Mouse (Mus musculus): ENCODE measurements at regions not wholly inside any gene's neighbourhood (a gene's known extent, or its start where the extent isn't known, plus 50 kb on each side); places are given as distances from the start of the nearest gene placed in this dataset.

DNA sequence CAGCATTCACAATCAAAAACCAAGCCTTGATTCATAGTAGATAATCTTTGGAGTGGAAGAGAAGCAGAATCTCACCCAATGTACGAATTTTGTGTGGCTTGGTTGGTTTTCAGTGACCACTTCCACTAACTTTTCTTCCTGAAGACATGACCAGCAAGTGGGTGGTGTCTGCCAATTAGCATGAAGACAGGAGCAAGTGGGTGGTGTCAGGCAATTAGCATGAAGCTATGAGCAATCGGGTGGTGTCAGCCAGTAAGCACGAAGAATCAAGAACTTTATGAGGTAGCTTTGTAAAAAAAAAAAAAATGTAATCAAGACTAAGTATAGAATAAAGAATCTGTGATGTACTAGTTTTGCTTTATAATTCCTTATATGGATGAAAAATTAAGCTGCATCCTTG lies 2319.2 kb upstream of the Gm7489 start:
- no peak for DNase-seq (ENCODE audit: inconsistent ontology term)

DNA sequence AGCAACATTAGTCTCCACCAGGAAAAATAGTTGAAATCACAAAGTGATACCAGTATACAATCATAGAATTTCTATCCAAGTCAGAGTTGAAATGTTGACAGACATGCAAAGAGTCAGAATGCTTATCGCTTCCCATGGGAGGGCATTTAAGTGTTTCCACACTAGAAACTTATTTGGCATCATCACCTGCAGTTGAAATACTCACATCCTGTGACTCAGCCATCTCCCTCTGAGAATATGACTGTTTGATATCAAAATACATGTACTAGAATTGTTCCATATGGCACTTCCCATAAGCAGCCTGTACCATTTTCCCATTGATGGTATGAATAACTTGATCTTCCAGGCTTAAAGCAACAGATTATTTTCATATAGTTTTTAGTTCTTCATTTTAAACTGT lies 2314.1 kb upstream of the Gm7489 start:
- no peak for DNase-seq (ENCODE audit: inconsistent ontology term)

DNA sequence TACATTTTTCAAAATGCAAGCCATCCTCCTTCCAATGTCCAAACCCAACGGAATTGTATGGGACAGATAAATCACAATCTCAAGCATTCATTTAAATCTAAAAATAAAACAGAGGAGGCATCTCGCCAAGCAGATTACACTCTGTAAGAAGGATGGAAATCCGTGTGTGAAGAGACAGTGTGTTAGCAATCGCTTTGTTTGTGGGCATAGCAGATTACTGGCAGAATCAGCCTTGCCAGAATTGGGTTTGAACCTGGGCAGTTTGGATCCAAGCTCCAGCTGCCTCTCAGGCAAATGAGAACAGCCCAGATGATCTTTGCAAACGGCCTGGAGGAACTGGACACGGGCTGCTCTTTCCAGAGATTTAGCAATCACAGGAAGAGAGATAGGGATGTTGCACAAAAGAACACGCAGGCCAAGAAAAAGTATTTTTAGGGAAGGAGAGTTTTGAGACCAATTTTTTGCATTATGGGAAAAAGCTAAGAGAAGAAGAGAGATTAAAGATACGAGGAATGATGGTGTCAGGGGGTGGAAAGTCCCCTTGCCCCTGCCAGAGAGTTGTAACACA lies 2310.1 kb upstream of the Gm7489 start:
- no peak for DNase-seq (ENCODE audit: inconsistent ontology term)

DNA sequence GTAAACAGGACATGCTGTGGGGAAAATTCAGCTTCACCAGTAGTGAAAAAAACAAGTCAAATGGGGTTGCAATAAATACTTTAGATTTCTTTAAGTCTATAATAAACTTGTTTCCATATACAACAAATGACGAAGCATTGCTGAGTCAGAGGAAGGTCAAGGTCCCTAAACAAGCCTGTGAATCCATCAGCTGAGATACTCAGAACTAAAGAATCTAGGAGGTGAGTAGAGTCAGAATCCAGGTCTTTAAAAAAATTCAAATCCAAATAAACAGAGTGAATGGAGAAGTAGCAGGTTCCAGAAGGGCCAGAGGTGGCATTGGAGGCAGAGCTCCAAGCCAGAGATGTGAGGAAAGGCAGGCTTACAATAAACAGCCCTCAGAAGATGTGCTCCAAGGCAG lies 2301.1 kb upstream of the Gm7489 start:
- no peak for DNase-seq (ENCODE audit: inconsistent ontology term)

DNA sequence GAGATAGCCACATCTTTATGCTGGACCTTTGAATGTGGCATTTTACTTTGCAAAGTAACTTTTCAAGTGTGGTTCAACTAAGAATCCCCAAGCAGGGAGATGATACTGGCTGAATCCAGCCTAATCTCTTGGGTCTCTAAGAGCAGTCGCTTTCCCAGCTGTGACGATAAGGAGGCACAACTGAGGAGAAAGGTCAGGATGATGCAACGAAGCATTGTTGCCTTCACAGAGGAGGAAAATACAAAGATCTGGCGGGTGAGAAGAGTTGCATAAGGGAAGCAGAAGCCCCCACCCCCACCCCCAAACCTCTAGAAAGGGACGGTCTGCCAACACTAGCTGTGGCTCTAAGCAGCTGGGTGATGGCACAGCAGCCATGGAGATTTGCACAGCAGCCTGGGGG lies 2298.6 kb upstream of the Gm7489 start:
- no peak for DNase-seq (ENCODE audit: inconsistent ontology term)

DNA sequence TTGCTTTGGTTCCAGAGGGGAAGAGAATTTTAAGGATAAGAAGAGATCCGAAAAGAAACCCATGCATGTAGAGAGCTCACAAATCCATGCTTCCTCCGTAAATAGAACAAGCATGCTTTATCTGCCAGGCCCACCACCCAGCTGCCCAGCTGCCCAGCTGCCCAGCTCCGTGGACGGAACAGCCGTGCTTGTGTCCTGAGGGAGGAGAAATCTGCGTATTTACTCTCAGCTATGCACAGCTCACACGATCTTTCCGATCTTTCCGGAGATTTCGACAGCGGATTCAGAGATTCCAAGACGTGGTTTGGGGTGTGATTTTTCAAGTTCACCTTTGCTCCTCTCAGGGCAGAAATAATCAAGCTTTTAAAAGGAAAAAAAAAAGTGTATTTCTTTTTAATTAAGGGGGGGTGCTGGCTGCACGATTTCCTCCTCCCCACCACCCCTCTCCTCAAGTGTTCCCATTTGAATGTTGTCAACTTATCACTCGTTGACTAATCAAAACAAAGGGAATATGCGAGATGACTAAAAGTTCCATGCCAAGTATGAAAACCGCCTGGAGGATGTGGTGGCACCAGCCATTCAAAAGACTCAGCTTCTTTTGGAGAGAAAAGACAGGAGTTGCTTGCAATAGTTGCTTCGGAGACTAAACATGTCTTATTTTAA lies 2293.2 kb upstream of the Gm7489 start:
- DNase-seq (ENCODE audit: inconsistent ontology term) = peak; percentile 10

DNA sequence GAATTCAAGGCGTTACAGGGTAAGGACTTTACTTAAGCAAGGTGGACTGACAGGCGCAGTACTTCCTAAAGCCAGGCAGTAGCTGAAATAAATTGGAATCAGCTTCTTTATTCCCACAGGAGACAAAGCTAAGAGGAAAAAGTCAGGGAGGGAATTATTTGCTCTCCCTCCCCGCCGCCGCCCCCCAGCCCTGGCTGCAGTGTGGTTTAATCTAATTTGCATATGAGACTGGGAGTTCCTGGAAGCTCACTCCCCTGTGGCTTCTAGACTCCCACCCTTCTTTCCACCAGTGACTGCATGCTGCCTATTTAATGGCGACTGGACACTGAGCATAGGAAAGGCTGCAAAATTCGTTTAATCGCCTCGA lies 2292.7 kb upstream of the Gm7489 start:
- peak; percentile 65 for DNase-seq (ENCODE audit: inconsistent ontology term)

DNA sequence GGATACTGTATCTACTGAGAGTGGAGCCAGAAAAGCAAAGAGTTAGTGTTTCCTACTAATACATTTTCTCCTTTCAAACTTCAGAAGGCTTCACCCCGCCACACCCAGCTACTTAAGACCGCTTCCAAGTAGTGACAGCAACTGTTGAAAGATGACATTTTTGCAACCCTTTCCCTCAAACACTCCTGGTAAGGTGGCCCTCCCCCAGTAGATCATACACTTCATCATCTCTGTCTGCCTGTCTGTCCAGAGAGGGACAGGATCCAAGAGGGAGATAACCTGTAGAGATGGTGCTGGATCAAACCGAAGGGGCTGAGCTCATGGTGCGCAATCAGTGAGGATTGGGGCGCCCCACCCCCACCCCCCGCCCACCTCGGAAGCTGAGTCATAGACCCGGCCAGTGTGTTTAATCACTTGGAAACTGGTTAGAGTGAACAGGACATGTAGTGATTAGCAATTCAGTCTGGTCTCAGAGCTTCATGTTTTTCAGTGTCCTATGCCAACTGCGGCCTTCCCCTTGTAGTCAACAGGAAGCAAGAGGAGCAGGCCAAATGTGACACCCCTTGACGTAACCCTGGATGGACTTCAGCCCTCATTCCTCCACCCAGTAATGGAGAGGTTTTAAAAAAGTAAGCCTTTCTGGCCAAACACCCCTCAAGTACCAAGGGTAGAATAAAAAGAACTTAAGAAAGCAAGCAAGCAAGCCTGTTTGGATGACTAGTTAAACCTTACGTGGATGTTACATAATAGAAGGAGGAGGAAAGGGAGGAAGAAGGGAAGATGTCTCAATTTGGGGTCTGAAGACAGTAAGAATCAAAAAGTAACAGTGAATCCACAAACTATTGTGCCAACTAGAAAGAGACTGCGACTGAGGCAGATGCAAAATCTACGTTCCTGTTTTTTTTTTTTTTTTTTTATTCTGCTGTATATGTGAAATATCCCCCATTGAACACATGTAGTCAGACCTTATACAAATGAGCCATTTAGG lies 2291.9 kb upstream of the Gm7489 start:
- peak; percentile 90 for DNase-seq (ENCODE audit: inconsistent ontology term)

DNA sequence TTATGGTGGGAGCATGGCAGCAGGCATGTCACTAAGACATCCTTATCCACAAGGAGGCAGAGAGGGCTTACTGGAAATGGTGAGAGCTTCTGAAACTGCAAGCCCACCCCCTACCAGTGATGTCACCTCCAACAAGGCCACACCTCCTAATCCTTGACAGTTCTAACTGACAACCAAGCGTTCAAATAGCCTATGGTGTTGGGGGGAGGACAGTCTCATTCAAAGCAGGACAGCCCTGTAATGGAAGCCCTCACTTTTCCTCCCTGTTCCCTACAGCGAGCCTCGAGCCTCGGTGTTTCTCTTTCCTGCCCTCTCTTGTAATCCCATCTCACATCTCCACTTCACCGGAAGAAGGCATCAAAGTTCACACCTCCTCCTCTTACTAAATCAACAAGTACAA lies 2290.6 kb upstream of the Gm7489 start:
- no peak for DNase-seq (ENCODE audit: inconsistent ontology term)

DNA sequence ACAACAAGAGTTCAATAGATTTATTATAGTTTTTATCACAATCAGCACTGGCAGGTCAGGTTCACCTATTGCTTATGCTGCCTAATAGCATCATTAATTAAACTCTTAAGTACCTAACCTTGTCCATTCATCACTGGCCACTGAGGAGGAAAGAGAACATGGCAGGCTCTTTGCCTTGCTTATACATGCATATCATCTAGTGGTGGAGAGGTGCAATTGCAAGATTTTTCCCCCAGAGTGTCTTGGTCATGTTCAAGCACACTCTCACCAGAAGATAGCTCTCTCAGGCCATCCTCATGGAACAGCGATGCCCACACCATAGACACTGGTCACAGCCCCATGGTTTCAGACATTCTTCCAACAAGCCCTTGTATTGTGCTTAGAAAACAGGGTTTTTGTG lies 2289.1 kb upstream of the Gm7489 start:
- peak; percentile 24 for DNase-seq (ENCODE audit: inconsistent ontology term)

DNA sequence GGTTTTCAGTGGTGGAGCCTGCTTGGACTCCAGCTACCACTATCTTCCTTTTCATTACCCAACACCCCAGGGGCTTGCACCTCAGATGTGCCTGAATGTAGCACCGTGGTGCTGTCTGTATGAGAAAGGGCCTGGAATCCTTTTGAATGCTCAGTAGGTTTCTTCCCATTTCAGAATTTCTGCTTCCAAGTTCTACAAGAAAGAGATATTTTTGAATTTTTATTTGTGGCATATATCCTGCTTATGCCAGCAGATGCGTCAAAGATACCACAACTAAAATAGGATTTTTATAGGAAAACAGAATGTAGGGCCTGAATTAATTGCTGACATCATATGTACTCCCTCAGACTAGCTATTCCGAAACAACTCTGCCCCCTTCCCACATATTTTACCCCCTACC lies 2286.9 kb upstream of the Gm7489 start:
- no peak for DNase-seq (ENCODE audit: inconsistent ontology term)

DNA sequence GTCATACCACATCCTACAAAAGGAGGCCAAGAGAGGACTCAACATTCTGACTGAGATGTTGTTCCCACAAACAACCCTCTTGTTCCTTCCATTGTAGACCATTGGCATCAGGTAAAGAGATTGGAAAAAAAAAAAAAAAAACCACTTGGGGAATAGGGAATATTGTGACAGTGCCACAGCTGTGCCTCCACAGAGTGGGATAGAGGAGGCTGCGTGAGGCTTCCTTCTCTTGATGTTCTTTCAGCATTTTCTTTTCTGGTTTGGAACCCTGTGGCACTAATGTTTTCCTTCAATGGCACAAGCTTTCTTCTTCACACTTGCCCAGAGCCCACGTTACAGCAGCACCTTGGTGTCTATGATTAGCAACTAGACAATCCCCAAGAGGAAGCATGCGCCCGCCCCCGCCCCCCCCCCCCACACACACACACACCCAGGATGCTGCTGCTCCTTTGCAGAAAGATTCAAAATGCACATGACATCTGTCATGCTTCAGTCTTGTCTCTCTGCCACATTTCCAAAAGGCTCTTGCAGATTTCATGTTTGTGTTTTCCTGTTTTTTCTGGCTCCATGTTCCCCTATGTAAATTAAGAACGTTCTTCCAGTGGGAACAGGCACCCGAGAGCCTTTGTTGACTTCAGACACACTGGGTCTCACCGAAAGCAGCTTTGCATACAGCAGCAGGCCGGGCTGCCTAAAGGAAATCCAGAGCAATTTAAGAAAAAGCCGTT lies 2283.4 kb upstream of the Gm7489 start:
- no peak for DNase-seq (ENCODE audit: inconsistent ontology term)

DNA sequence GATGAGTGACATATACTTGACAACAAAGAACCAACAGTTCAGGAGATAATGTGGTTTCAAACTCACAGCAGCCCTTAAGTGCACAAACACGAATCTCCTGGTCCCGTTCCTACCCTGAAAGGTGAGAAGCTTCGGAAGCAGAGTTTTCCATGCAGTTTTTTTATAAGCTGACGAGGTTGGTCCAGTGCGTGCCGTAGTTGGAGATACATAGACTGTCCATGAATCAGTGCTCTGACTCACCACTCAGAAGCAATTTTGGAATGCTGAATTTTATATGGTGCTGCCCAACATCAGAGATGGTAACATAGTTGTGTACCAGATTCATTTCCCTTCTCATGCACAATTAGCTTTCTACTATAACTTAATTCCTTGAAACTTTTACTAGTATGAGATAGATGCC lies 2263.3 kb upstream of the Gm7489 start:
- peak; percentile 24 for DNase-seq (ENCODE audit: inconsistent ontology term)

DNA sequence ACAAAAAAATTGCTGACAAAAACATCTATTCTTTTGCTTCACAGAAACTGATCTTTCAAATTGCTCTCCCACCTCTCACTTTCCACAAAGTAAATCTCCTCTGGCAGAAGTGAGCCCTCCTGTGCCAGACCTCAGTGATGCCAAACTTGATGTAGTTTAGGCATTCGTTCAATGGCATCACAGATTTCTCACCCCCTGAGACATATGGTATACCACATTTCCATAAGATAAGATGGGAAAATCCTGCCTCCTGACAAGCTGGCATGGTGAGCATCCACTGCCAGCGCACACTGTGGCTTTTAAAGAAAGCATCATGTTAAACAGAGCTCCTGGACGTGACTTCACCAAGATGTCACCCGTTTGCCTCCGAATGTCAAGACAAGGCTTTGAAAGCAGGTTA lies 2257.2 kb upstream of the Gm7489 start:
- no peak for DNase-seq (ENCODE audit: inconsistent ontology term)

DNA sequence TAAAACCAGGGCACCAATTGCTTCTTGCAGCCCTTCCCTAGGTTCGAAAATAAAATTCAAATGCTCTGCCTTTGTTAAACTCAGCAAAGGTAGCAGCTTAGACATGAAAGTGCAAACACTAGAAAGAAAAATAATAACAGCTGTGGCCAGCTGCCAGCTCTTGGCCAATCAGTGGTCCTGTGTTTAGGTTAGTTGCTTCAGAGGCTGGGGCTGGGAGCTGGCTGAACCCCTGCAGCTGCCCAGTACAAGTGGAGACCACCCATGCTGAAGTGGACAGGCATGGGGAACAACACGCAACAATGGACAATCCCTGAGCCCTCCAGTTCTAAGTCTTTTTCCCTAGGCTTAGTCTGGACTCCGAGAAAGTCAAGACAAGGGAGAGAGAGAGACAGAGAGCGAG lies 2256.2 kb upstream of the Gm7489 start:
- no peak for DNase-seq (ENCODE audit: inconsistent ontology term)

DNA sequence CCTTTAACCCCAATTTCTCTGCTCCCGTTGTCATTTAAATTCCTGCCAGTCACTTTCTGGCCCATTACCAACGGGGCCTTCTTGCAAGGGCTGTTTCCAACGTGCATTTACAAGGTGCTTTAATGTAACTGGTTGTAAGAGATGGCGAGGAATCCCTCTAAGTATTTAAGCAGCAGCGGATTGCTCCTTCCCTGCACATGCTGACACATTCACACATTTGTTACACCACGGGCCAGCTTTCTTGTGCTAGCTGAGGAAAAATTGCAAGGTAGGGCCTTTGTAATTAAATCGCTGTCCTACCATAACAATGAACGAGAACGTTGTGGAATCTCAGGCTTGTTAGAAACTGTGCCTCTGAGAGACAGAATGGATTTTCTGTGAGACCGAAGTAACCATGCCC lies 2252.8 kb upstream of the Gm7489 start:
- no peak for DNase-seq (ENCODE audit: inconsistent ontology term)

DNA sequence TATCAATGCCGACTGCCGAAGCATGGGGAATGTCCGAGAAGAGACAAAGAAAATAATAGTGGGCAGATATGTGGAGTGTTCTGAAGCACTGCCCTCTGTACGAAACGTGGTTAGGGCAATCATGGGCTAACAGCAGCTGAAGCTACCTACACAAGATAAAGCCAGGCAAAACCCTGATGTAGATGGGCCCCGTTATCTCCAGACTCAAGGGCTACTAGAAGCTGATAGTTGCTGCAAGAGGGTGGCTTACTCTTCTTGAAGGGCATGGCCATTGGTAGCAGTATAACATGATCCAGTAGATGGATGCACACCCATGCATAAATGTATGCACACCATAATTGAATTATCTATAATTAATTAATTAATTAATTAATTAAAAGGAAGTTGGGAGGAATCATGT lies 2251.6 kb upstream of the Gm7489 start:
- DNase-seq (ENCODE audit: inconsistent ontology term) = no peak

DNA sequence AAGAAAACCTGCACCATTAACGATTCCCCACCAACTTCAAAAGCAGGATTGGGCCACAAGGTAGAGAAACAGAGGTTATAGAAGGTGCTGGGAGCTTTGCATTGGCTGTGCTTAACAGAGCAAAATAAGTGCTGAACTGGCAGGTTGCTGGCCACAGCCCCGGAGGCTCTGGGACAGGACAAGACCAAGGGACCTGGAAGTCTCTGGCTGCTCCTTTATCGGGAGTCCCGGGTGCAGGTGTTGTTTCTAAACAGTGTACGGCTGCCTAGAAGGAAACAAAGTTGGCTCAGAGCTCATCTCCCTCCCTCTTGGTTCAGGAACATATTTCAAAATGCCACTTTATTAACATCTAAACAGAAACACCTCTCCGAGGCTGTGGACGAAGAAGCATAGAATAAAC lies 2250.0 kb upstream of the Gm7489 start:
- DNase-seq (ENCODE audit: inconsistent ontology term) = peak; percentile 39

DNA sequence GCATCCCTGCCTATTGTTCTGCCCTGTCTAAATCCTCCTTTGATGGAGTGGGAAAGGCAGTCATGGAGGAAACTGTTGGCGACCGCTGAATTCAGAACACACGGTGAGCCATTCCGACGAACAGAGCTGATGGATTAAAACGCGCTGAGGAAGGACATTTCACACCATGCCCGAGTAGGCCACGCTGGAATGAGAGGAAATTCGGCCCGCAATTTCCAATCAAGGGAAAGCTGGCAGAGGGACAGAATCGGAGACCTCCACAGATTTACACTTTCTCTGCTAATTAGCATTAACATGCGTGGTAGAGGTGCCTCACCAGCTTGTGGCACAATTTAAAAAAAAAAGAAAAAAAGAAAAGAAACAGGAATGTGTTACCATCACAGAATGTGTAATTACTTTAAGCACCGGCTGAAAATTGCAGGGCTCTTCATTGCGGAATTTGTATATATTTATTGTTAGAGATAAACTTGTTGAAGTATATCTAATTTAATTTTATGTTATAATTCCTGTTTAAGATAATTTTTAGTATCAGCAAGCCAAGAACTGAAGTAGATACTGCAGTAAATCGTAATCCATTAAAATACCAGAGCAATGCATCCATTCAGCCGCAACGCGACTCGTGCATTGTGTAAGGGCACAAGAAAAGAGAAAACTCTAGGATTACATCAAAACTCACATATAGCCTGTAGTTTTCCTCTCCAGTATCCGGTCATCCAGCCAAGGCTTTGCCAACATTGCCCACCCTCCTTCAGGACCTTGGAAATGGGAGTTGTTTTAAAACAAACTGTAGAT lies 2249.4 kb upstream of the Gm7489 start:
- DNase-seq (ENCODE audit: inconsistent ontology term) = no peak

DNA sequence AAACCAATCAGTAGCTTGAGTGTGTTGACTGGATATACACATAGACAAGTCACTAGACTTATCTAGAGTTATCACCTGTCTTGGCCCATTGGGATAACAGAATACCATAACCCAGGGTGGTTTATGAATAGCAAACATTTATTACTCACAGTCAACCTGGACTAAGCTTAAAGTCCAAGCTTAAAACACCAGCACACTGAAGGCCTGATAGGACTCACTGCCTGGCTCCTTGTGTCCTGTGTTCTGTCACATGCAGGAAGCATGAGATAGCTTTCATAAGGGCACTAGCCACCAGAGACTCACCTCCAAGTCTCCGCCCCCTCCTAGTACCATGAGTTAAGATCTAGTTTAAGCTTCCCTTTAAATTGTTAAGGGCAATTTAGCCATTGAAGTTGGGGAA lies 2247.1 kb upstream of the Gm7489 start:
- DNase-seq (ENCODE audit: inconsistent ontology term) = no peak

DNA sequence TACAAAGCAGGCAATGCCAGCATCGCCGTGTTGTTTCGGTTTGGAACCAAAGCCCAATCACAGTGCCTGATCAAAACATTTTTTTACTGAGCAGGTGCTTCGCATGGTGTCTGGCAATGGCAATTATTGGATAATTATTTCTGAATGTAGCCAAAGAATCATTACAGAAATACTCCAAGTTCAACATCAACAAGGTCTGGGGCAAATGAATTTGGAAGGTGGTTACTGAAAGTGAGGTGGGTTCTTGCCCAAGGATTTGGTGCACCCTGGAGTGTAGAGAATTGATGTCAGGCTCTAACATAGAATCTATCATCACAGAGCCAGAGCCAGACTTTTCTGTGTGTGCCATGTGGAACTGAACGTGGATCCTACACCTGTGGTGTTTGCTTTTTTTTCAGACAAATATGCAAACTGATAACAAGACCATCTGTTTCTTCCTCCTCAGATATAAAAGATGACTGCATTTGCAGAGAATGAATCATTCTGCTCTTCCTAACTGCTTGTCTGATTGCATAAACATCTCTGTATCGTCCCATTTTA lies 2240.9 kb upstream of the Gm7489 start:
- DNase-seq (ENCODE audit: inconsistent ontology term) = peak; percentile 73

Measured in Muller cell, postnatal 12 days (primary cell).